Mouse (Mus musculus): ENCODE measurements around the gene Sap30bp.

Sap30bp gene

GRCm38 (mm10) chr11:115933108-115933746 is at the start of gene Sap30bp, which contains the start of gene Recql5:
TSS of gene Sap30bp (plus strand) at chr11:115933282.
TSS of gene Recql5 (minus strand) at chr11:115933477.
- CTCF ChIA-PET = interaction anchor here (0.5 to 1.6 kb wide), 10 partner anchors 9 to 682 kb away, joined by 3 to 8 read pairs (median 4); partner anchors contain the start of gene Mrpl38 (in 1 of the 4)

GRCm38 (mm10) chr11:115884361-115884760 is 48.7 kb upstream of the Sap30bp start:
- POLR2A ChIA-PET = interaction anchor here in 3 of 4 experiments (0.6 to 4.3 kb wide), 40 partner anchors 9 to 607 kb away, joined by 3 to 23 read pairs (median 4); partner anchors contain the start of genes Galk1 (in 2 of the 3), Smim5 (in 2 of the 3), Armc7 (in 1 of the 3) and Fdxr (in 1 of the 3)

More at GRCm38 (mm10) chr11:115933108-115933746, at the start of gene Sap30bp, which contains the start of gene Recql5:
- POLR2A ChIA-PET = interaction anchor here (0.5 to 8.9 kb wide), 54 partner anchors 8 to 419 kb away, joined by 3 to 92 read pairs (median 4); partner anchors contain the start of genes Galk1 (in 2 of the 4), Caskin2 (in 1 of the 4), Itgb4 (in 1 of the 4) and Jpt1 (in 1 of the 4)

GRCm38 (mm10) chr11:115885281-115885680 is 47.8 kb upstream of the Sap30bp start:
- CTCF ChIA-PET = interaction anchor here (0.9 to 7.4 kb wide), 11 partner anchors 8 to 162 kb away, joined by 3 to 55 read pairs (median 3); partner anchors contain the start of gene Smim5 (in 2 of the 4)
- POLR2A ChIA-PET = interaction anchor here in 3 of 4 experiments (0.6 to 4.3 kb wide), 23 partner anchors 8 to 139 kb away, joined by 3 to 23 read pairs (median 4); partner anchors contain the start of genes Smim5 (in 2 of the 3), Recql5 (in 1 of the 3) and Sap30bp (in 1 of the 3)

More at GRCm38 (mm10) chr11:115884361-115884760, 48.7 kb upstream of the Sap30bp start:
- CTCF ChIA-PET = interaction anchor here (0.6 to 7.4 kb wide), 19 partner anchors 10 to 304 kb away, joined by 3 to 55 read pairs (median 3); partner anchors contain the start of genes Myo15b (in 1 of the 4), Slc25a19 (in 1 of the 4) and Smim5 (in 1 of the 4)

GRCm38 (mm10) chr11:115886446-115886845 is 46.6 kb upstream of the Sap30bp start:
- POLR2A ChIA-PET = interaction anchor here (0.5 to 3.5 kb wide), 20 partner anchors 9 to 1748 kb away, joined by 3 to 14 read pairs (median 4); partner anchors contain the start of gene Smim5 (in 1 of the 4)
- CTCF ChIA-PET = interaction anchor here (0.6 to 7.4 kb wide), 13 partner anchors 8 to 764 kb away, joined by 3 to 55 read pairs (median 4); partner anchors contain the start of gene Smim5 (in 3 of the 4)

GRCm38 (mm10) chr11:115888020-115888419 is 45.1 kb upstream of the Sap30bp start:
- POLR2A ChIA-PET = interaction anchor here in 3 of 4 experiments (0.5 to 3.5 kb wide), 12 partner anchors 8 to 383 kb away, joined by 3 to 14 read pairs (median 4); partner anchors contain the start of gene Smim5 (in 2 of the 3)
- CTCF ChIA-PET = interaction anchor here in 3 of 4 experiments (0.6 to 7.4 kb wide), 6 partner anchors 10 to 166 kb away, joined by 3 to 55 read pairs (median 8); partner anchors contain the start of gene Smim5 (in 2 of the 3)

- POLR2A ChIA-PET = interaction anchor here in 2 of 4 experiments (1.0 to 2.1 kb wide), 5 partner anchors 10 to 56 kb away, joined by 3 to 8 read pairs (median 5); partner anchors contain the start of gene Smim5 (in 2 of the 2)
- CTCF ChIA-PET = interaction anchor here in 3 of 4 experiments (0.6 to 7.4 kb wide), 6 partner anchors 8 to 47 kb away, joined by 3 to 55 read pairs (median 6); partner anchors contain the start of gene Smim5 (in 1 of the 3)
These were observed 43.9 kb upstream of the Sap30bp start for GRCm38 (mm10) chr11:115889159-115889558.

GRCm38 (mm10) chr11:115892213-115892612 is 40.9 kb upstream of the Sap30bp start:
- POLR2A ChIA-PET = interaction anchor here in 3 of 4 experiments (0.8 to 2.5 kb wide), 10 partner anchors 8 to 254 kb away, joined by 3 to 10 read pairs (median 4); partner anchors contain the start of gene Smim5 (in 1 of the 3)
- CTCF ChIA-PET = interaction anchor here in 2 of 4 experiments (1.0 to 1.7 kb wide), 8 partner anchors 8 to 126 kb away, joined by 3 to 9 read pairs (median 4); partner anchors contain the start of gene Smim5 (in 1 of the 2)

GRCm38 (mm10) chr11:115893071-115893470 is 40.0 kb upstream of the Sap30bp start:
- CTCF ChIA-PET = interaction anchor here in 2 of 4 experiments (1.2 to 1.3 kb wide), 2 partner anchors 9 to 33 kb away, joined by 4 read pairs; no protein-coding TSS in a partner anchor
- POLR2A ChIA-PET = interaction anchor here in 1 of 4 experiments (0.8 to 2.5 kb wide), 5 partner anchors 8 to 132 kb away, joined by 3 to 9 read pairs (median 3); no protein-coding TSS in a partner anchor

GRCm38 (mm10) chr11:115894755-115895520 is 38.1 kb upstream of the Sap30bp start:
- CTCF ChIA-PET = interaction anchor here (0.5 to 2.2 kb wide), 25 partner anchors 8 to 358 kb away, joined by 3 to 8 read pairs (median 3); partner anchors contain the start of genes Galk1 (in 2 of the 4), Mif4gd (in 1 of the 4), Recql5 (in 1 of the 4) and Sap30bp (in 1 of the 4)
- POLR2A ChIA-PET = interaction anchor here in 3 of 4 experiments (0.6 to 1.8 kb wide), 13 partner anchors 8 to 280 kb away, joined by 3 to 11 read pairs (median 3); partner anchors contain the start of genes Recql5 (in 1 of the 3), Sap30bp (in 1 of the 3) and Smim6 (in 1 of the 3)

- ChIA-PET CTCF (interaction anchor here (0.6 to 4.6 kb wide), 56 partner anchors 10 to 1015 kb away, joined by 3 to 55 read pairs (median 4); partner anchors contain the start of genes Smim6 (in 4 of the 4), Recql5 (in 2 of the 4), Sap30bp (in 2 of the 4) and Caskin2 (in 1 of the 4)), POLR2A (interaction anchor here in 3 of 4 experiments (0.6 to 3.1 kb wide), 14 partner anchors 10 to 126 kb away, joined by 3 to 37 read pairs (median 5); partner anchors contain the start of genes Galk1 (in 2 of the 3), Itgb4 (in 1 of the 3), Recql5 (in 1 of the 3) and Sap30bp (in 1 of the 3))
These were observed 34.6 kb upstream of the Sap30bp start for GRCm38 (mm10) chr11:115898446-115898845.

- ChIA-PET CTCF (interaction anchor here (0.6 to 4.6 kb wide), 69 partner anchors 8 to 1016 kb away, joined by 3 to 55 read pairs (median 4); partner anchors contain the start of genes Smim6 (in 4 of the 4), Recql5 (in 2 of the 4), Sap30bp (in 2 of the 4) and Caskin2 (in 1 of the 4)), POLR2A (interaction anchor here in 3 of 4 experiments (0.6 to 3.1 kb wide), 19 partner anchors 10 to 125 kb away, joined by 3 to 37 read pairs (median 5); partner anchors contain the start of genes Galk1 (in 2 of the 3), Recql5 (in 2 of the 3), Sap30bp (in 2 of the 3) and Itgb4 (in 1 of the 3))
These were observed 34.2 kb upstream of the Sap30bp start for GRCm38 (mm10) chr11:115898886-115899285.

GRCm38 (mm10) chr11:115899486-115900266 is 33.4 kb upstream of the Sap30bp start, which contains the start of gene Smim5:
TSS of gene Smim5 (plus strand) at chr11:115899966.
- CTCF ChIA-PET = interaction anchor here (0.6 to 4.6 kb wide), 82 partner anchors 8 to 327 kb away, joined by 3 to 55 read pairs (median 4); partner anchors contain the start of genes Smim6 (in 4 of the 4), Recql5 (in 2 of the 4), Sap30bp (in 2 of the 4) and Caskin2 (in 1 of the 4)
- POLR2A ChIA-PET = interaction anchor here (0.6 to 3.1 kb wide), 33 partner anchors 8 to 202 kb away, joined by 3 to 37 read pairs (median 4); partner anchors contain the start of genes Smim6 (in 2 of the 4), Caskin2 (in 1 of the 4), Galk1 (in 1 of the 4) and Itgb4 (in 1 of the 4)

GRCm38 (mm10) chr11:115900561-115901337 is 32.3 kb upstream of the Sap30bp start:
- POLR2A ChIA-PET = interaction anchor here (0.5 to 3.1 kb wide), 29 partner anchors 9 to 716 kb away, joined by 3 to 37 read pairs (median 4); partner anchors contain the start of genes Smim6 (in 2 of the 4), Caskin2 (in 1 of the 4), Recql5 (in 1 of the 4) and Sap30bp (in 1 of the 4)

More at GRCm38 (mm10) chr11:115900561-115901337, 32.3 kb upstream of the Sap30bp start:
- CTCF ChIA-PET = interaction anchor here (0.5 to 4.6 kb wide), 22 partner anchors 9 to 743 kb away, joined by 3 to 55 read pairs (median 5); partner anchors contain the start of genes Smim6 (in 2 of the 4), Galk1 (in 1 of the 4) and Myo15b (in 1 of the 4)
